Mouse (Mus musculus) C2C12 (cell line): ENCODE results near the gene Cntn4.

Source experiments
- CTCF ChIP-seq: IDR thresholded peaks from one replicate; pipeline ENCODE4 v1.5.1; 2011; ENCODE audit not compliant: control insufficient read depth, insufficient read depth, insufficient read length
- FOSL1 ChIP-seq: IDR thresholded peaks from one replicate; pipeline ENCODE4 v1.8.0; 2011; ENCODE audit warnings: mild to moderate bottlenecking, low read length; ENCODE audit not compliant: poor library complexity, insufficient read depth, severe bottlenecking
- MAX ChIP-seq: IDR thresholded peaks from one replicate; pipeline ENCODE4 v1.6.1; 2011; ENCODE audit warnings: mild to moderate bottlenecking, control low read depth
- MYOD1 ChIP-seq: IDR thresholded peaks from one replicate; pipeline ENCODE4 v1.6.1; 2011; ENCODE audit warnings: low read depth; ENCODE audit not compliant: control insufficient read depth, insufficient read length
- MYOG ChIP-seq: IDR thresholded peaks from one replicate; pipeline ENCODE4 v1.6.1; 2011; ENCODE audit not compliant: control insufficient read depth, insufficient read length; ENCODE audit errors: extremely low read depth
- USF1 ChIP-seq: IDR thresholded peaks from one replicate; pipeline ENCODE4 v1.6.1; 2011; ENCODE audit warnings: low read depth, mild to moderate bottlenecking, control low read depth, moderate library complexity

DNA sequence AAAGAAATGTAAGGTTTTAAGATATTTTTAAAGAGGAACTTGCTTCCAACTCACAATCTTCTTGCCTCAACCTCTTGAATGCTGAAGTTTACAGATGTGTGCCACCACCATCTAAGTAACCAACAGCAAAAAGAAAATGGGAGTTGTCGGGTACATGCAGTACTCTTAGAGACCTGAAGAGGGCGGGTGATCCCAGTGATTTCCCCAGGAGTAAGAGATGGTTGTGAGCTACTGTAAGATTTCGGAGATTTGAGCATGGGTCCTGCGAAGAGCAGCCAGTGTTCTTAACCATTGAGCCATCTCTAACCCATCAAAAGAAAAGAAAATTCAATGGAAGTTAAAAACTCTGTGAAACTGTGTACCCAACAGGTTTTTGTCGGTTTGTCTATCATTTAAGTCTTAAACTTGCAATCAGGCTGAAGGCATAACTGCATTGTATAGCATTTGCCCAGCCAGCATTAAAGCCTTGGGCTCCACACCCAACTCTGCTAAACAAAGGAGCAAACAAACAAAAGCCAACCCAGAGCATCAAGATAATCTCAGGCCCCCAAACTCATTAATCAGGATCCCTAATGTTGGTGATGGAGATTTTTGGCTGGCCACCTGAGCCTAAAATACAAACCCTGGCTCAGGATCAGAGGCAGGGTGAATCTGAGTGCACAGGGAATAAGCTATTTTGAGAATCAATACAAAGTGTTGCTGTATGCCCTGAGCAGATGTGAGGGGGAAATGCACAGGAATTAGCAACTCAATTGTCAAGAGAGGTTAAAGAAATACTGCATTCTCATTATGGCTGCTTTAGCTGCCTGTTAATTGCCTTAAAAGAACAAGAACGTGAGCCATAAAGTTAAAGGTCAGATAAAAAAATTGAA is 986.6 kb downstream of the Cntn4 start:
- TF ChIP-seq CTCF (no peak), MAX (no peak), USF1 (no peak), MYOD1 (no peak), FOSL1 (no peak), MYOG (no peak)
